Mouse (Mus musculus) neural tube, embryonic 15.5 days (tissue): Measurements from ENCODE around the gene Ttc22. TPM values are rescaled to one million over a fixed set of nuclear protein-coding genes. Genes with fewer than 3 reads are reported as not detected.

Source experiments
- ATAC-seq: fragments of 200-750 bp; cut with Nextera tagmentation; 2 replicates; pipeline ENCODE4 v1.8.0; 2017; ENCODE audit warnings: mild to moderate bottlenecking, moderate TSS enrichment, moderate library complexity; ENCODE audit not compliant: low FRiP score
- H3K27ac ChIP-seq: fragments of 300-500 bp; sonication (generic); replicated peaks from 2 replicates; pipeline ENCODE4 v1.5.1; 2015; ENCODE audit warnings: mild to moderate bottlenecking, inconsistent platforms
- H3K27me3 ChIP-seq: fragments of 300-500 bp; sonication (generic); replicated peaks from 2 replicates; pipeline ENCODE4 v1.6.1; 2015; ENCODE audit warnings: inconsistent platforms
- H3K36me3 ChIP-seq: fragments of 300-500 bp; sonication (generic); 2 replicates; pipeline ENCODE4 v1.6.1; 2015; ENCODE audit warnings: inconsistent platforms
- H3K4me1 ChIP-seq: fragments of 300-500 bp; sonication (generic); 2 replicates; pipeline ENCODE4 v1.6.1; 2015; ENCODE audit warnings: inconsistent platforms
- H3K4me2 ChIP-seq: fragments of 300-500 bp; sonication (generic); 2 replicates; pipeline ENCODE4 v1.6.1; 2015; ENCODE audit warnings: inconsistent platforms, mild to moderate bottlenecking, moderate library complexity
- H3K4me3 ChIP-seq: fragments of 300-500 bp; sonication (generic); replicated peaks from 2 replicates; pipeline ENCODE4 v1.5.1; 2015; ENCODE audit warnings: mild to moderate bottlenecking, inconsistent platforms
- H3K9ac ChIP-seq: fragments of 300-500 bp; sonication (generic); replicated peaks from 2 replicates; pipeline ENCODE4 v1.6.1; 2015; ENCODE audit warnings: mild to moderate bottlenecking, inconsistent platforms
- H3K9me3 ChIP-seq: fragments of 300-500 bp; sonication (generic); replicated peaks from 2 replicates; pipeline ENCODE4 v1.6.1; 2016; ENCODE audit warnings: inconsistent platforms
- WGBS: fragments of 180-500 bp; shearing (Covaris S2); methylation state at CpG from one replicate; pipeline ENCODE4 v1.1.7; 2015; ENCODE audit warnings: mixed read lengths; 5-methylcytosine and 5-hydroxymethylcytosine counted together
- polyA plus RNA-seq: library from polyadenylated mRNA; unstranded; fragments of >200 nt; fragmentation: Nextera tagmentation; extraction: Ambion mirVana; gene quantifications from 2 replicates; pipeline ENCODE4 v1.2.1, GENCODE M21; 2015

Ttc22 gene
- polyA plus RNA-seq, 1 experiment from 2014 or later = 2.0 TPM

GRCm38 (mm10) chr4:106665269-106665668, 43.0 kb downstream of the Ttc22 start:
- H3K4me1 ChIP-seq = no peaks in the 10 kb centered on the region

GRCm38 (mm10) chr4:106665673-106666072, 43.4 kb downstream of the Ttc22 start:
- no peaks in the 10 kb centered on the region for H3K9me3 ChIP-seq
- no peak for ATAC-seq
- H3K27ac ChIP-seq = no peak overlapping the region
- H3K9ac ChIP-seq = no peak overlapping the region
- no peak overlapping the region for H3K4me3 ChIP-seq
- peaks cover 99% of the 10 kb centered on the region for H3K36me3 ChIP-seq
- 97% methylated on average over 10 of the region's 10 CpGs for WGBS
- H3K4me2 ChIP-seq = no peak overlapping the region
- no peaks in the 10 kb centered on the region for H3K4me1 ChIP-seq
- H3K27me3 ChIP-seq = no peaks in the 10 kb centered on the region

More at GRCm38 (mm10) chr4:106665269-106665668, 43.0 kb downstream of the Ttc22 start:
- no peak overlapping the region for H3K4me3 ChIP-seq
- H3K27me3 ChIP-seq = no peaks in the 10 kb centered on the region
- H3K4me2 ChIP-seq = no peak overlapping the region
- no peak overlapping the region for H3K9ac ChIP-seq
- H3K36me3 ChIP-seq = peaks cover 99% of the 10 kb centered on the region
- WGBS = 98% methylated on average over 2 of the region's 2 CpGs
- ATAC-seq = no peak
- no peaks in the 10 kb centered on the region for H3K9me3 ChIP-seq
- no peak overlapping the region for H3K27ac ChIP-seq

GRCm38 (mm10) chr4:106666546-106666945, 44.3 kb downstream of the Ttc22 start:
- Histone ChIP-seq H3K9me3 (no peaks in the 10 kb centered on the region), H3K27ac (no peak overlapping the region), H3K9ac (no peak overlapping the region), H3K4me1 (no peaks in the 10 kb centered on the region), H3K27me3 (no peaks in the 10 kb centered on the region), H3K36me3 (peaks cover 100% of the 10 kb centered on the region), H3K4me2 (no peak overlapping the region), H3K4me3 (no peak overlapping the region)
- 91% methylated on average over 2 of the region's 2 CpGs for WGBS
- no peak for ATAC-seq

- Histone ChIP-seq H3K36me3 (peaks cover 49% of the 10 kb centered on the region), H3K27ac (no peak overlapping the region), H3K27me3 (no peaks in the 10 kb centered on the region), H3K9me3 (no peaks in the 10 kb centered on the region), H3K9ac (no peak overlapping the region), H3K4me3 (no peak overlapping the region), H3K4me2 (no peak overlapping the region), H3K4me1 (peaks cover 19% of the 10 kb centered on the region)
- whole genome bisulfite sequencing = 91% methylated on average over 5 of the region's 5 CpGs
- ATAC-seq = no peak
Measured at GRCm38 (mm10) chr4:106676749-106677148, 54.5 kb downstream of the Ttc22 start.

GRCm38 (mm10) chr4:106678442-106679118, 56.3 kb downstream of the Ttc22 start, which contains the start of gene Ttc4:
TSS of gene Ttc4 (minus strand) at chr4:106678944.
- peak; percentile 93 for ATAC-seq
- H3K27ac ChIP-seq = peak within 1 kb of the TSS; percentile 60; the same call in 1 of the 2 replicates
- under 1% methylated on average over 43 of the region's 43 CpGs for WGBS

GRCm38 (mm10) chr4:106679152-106679551, 56.9 kb downstream of the Ttc22 start:
- Histone ChIP-seq H3K4me2 (peak overlapping the region; percentile 86), H3K27ac (no peak overlapping the region), H3K27me3 (no peaks in the 10 kb centered on the region), H3K9me3 (no peaks in the 10 kb centered on the region), H3K4me1 (peaks cover 19% of the 10 kb centered on the region), H3K4me3 (peak overlapping the region; percentile 80), H3K36me3 (peaks cover 28% of the 10 kb centered on the region), H3K9ac (peak overlapping the region; percentile 78; the same call in 1 of the 2 replicates)
- peak; percentile 35 for ATAC-seq
- WGBS = 46% methylated on average over 3 of the region's 3 CpGs

More at GRCm38 (mm10) chr4:106678442-106679118, 56.3 kb downstream of the Ttc22 start, which contains the start of gene Ttc4:
- Histone ChIP-seq H3K9me3 (no peaks in the 10 kb centered on the region), H3K36me3 (peaks cover 32% of the 10 kb centered on the region), H3K27me3 (no peaks in the 10 kb centered on the region), H3K4me2 (peak within 1 kb of the TSS; percentile 86), H3K9ac (peak within 1 kb of the TSS; percentile 78), H3K4me1 (peaks cover 19% of the 10 kb centered on the region), H3K4me3 (peak within 1 kb of the TSS; percentile 80)

- no peak for ATAC-seq
- no peak overlapping the region for H3K27ac ChIP-seq
Measured at GRCm38 (mm10) chr4:106680955-106681354, 58.7 kb downstream of the Ttc22 start.

GRCm38 (mm10) chr4:106688636-106689296, 66.5 kb downstream of the Ttc22 start:
- H3K27me3 ChIP-seq = no peaks in the 10 kb centered on the region
- H3K27ac ChIP-seq = no peak overlapping the region
- no peaks in the 10 kb centered on the region for H3K4me1 ChIP-seq
- no peak overlapping the region for H3K4me3 ChIP-seq
- H3K4me2 ChIP-seq = no peak overlapping the region
- H3K9ac ChIP-seq = no peak overlapping the region
- H3K9me3 ChIP-seq = no peaks in the 10 kb centered on the region
- 63% methylated on average over 3 of the region's 3 CpGs for WGBS
- ATAC-seq = no peak
- no peaks in the 10 kb centered on the region for H3K36me3 ChIP-seq

More at GRCm38 (mm10) chr4:106680955-106681354, 58.7 kb downstream of the Ttc22 start:
- no peak overlapping the region for H3K4me2 ChIP-seq
- no peak overlapping the region for H3K4me3 ChIP-seq
- WGBS = 44% methylated on average over 2 of the region's 2 CpGs
- H3K27me3 ChIP-seq = no peaks in the 10 kb centered on the region
- no peaks in the 10 kb centered on the region for H3K9me3 ChIP-seq
- H3K36me3 ChIP-seq = peaks cover 10% of the 10 kb centered on the region
- H3K9ac ChIP-seq = no peak overlapping the region
- peaks cover 19% of the 10 kb centered on the region for H3K4me1 ChIP-seq

Other genes starting within 250 kb of the Ttc22 start
- gene Pcsk9, start 158.1 kb upstream of the Ttc22 start, polyA plus RNA-seq = 0.78 and 9.0 TPM in 2 replicates
- not detected in 2 replicates for gene Bsnd, start 130.1 kb upstream of the Ttc22 start, polyA plus RNA-seq
- gene Dhcr24, start 61.4 kb upstream of the Ttc22 start, polyA plus RNA-seq = 4.6 and 4.8 TPM in 2 replicates
- gene Lexm, start 5.2 kb upstream of the Ttc22 start, polyA plus RNA-seq = not detected in 2 replicates
- 8.8 and 10.1 TPM in 2 replicates for gene Pars2, start 28.6 kb downstream of the Ttc22 start, polyA plus RNA-seq
- gene Ttc4, start 56.5 kb downstream of the Ttc22 start, polyA plus RNA-seq = 134 and 149 TPM in 2 replicates
- 0.33 and 0.38 TPM in 2 replicates for gene Mroh7, start 108.5 kb downstream of the Ttc22 start, polyA plus RNA-seq
- gene Fam151a, start 111.5 kb downstream of the Ttc22 start, polyA plus RNA-seq = 0.10 TPM in 1 of 2 replicates, not detected in the other
- 2.4 and 3.1 TPM in 2 replicates for gene Acot11, start 182.6 kb downstream of the Ttc22 start, polyA plus RNA-seq